Mouse (Mus musculus): ENCODE results near the gene Kcnip4. TPM values are rescaled to one million over a fixed set of nuclear protein-coding genes. Genes with fewer than 3 reads are reported as not detected.
A peak's percentile ranks its signal among the peaks of the same experiment; 100 is the strongest.

The Kcnip4 gene
- polyA plus RNA-seq, 1 experiment from 2014 or later: 21.3 TPM

GRCm38 (mm10) chr5:48606916-48607315, 917.8 kb downstream of the Kcnip4 start:
- Histone ChIP-seq H3K9ac (no peak overlapping the region), H3K9me3 (ENCODE audit: control insufficient read depth, low read length) (no peaks in the 10 kb centered on the region), H3K4me3 (replicated peaks; ENCODE audit: low read length) (no peak overlapping the region), H3K4me2 (replicated peaks) (no peak overlapping the region), H3K36me3 (replicated peaks; ENCODE audit: control insufficient read depth, insufficient read depth) (no peaks in the 10 kb centered on the region), H3K4me1 (replicated peaks; ENCODE audit: control insufficient read depth, insufficient read depth, low read length) (no peaks in the 10 kb centered on the region), H3K27ac (no peak overlapping the region), H3K27me3 (ENCODE audit: control insufficient read depth, insufficient read depth, low read length) (no peaks in the 10 kb centered on the region)
- ATAC-seq (ENCODE audit: low FRiP score) (no peak), DNase-seq (ENCODE audit: low spot score) (no peak)
- 84% methylated on average over 5 of the region's 5 CpGs for WGBS

- no peak overlapping the region for H3K9ac ChIP-seq
- no peaks in the 10 kb centered on the region for H3K9me3 ChIP-seq (ENCODE audit: control insufficient read depth, low read length)
- DNase-seq (ENCODE audit: low spot score) (no peak), ATAC-seq (ENCODE audit: low FRiP score) (no peak)
- no peak overlapping the region for H3K4me3 ChIP-seq (replicated peaks; ENCODE audit: low read length)
- WGBS: 90% methylated on average over 9 of the region's 9 CpGs
- H3K4me1 ChIP-seq (replicated peaks; ENCODE audit: control insufficient read depth, insufficient read depth, low read length): no peaks in the 10 kb centered on the region
- no peaks in the 10 kb centered on the region for H3K27me3 ChIP-seq (ENCODE audit: control insufficient read depth, insufficient read depth, low read length)
- H3K36me3 ChIP-seq (replicated peaks; ENCODE audit: control insufficient read depth, insufficient read depth): no peaks in the 10 kb centered on the region
- no peak overlapping the region for H3K4me2 ChIP-seq (replicated peaks)
- no peak overlapping the region for H3K27ac ChIP-seq
These were observed 918.4 kb downstream of the Kcnip4 start for GRCm38 (mm10) chr5:48606281-48606680.

DNA sequence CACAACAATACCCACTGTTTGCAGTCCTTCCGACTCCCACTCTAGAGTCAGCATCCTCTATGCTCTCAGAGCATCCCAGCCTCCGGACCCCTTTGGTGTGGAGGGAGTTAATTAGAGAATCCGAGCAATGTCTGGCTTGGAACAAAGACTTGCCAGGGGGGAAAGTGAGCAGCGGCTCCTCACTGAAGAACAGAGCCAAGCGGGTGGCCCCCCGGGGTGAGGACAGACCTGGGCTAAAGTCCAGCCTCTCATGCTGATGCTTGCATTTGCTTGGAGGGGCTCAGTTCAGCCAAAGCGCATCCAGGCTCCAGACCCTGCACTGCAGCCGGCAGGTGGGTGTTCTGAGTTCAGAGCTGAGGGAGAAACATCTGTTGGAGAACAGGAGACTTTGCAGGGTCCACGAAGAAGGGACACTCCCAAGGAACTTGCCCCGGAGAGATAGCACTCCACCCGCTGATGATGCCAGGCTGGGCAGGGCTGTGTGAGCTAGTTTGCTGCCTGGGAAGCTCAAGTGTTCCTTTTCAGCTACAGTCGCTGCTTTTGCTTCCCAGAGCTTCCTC, 925.1 kb downstream of the Kcnip4 start:
- no peaks in the 10 kb centered on the region for H3K9me3 ChIP-seq (ENCODE audit: control insufficient read depth, low read length)
- peak overlapping the region; percentile 29 for H3K4me3 ChIP-seq (replicated peaks; ENCODE audit: low read length)
- peak overlapping the region; percentile 36 for H3K9ac ChIP-seq
- H3K27ac ChIP-seq: no peak overlapping the region
- WGBS: under 1% methylated on average over 12 of the region's 12 CpGs
- DNase-seq (ENCODE audit: low spot score) (no peak), ATAC-seq (ENCODE audit: low FRiP score) (peak; percentile 71)
- H3K4me2 ChIP-seq (replicated peaks): peak overlapping the region; percentile 61
- H3K4me1 ChIP-seq (replicated peaks; ENCODE audit: control insufficient read depth, insufficient read depth, low read length): no peaks in the 10 kb centered on the region; the same call in 1 of the 2 replicates
- no peaks in the 10 kb centered on the region for H3K27me3 ChIP-seq (ENCODE audit: control insufficient read depth, insufficient read depth, low read length)
- no peaks in the 10 kb centered on the region for H3K36me3 ChIP-seq (replicated peaks; ENCODE audit: control insufficient read depth, insufficient read depth)

- ATAC-seq (ENCODE audit: low FRiP score) (no peak), DNase-seq (ENCODE audit: low spot score) (no peak)
- H3K4me1 ChIP-seq (replicated peaks; ENCODE audit: control insufficient read depth, insufficient read depth, low read length): no peaks in the 10 kb centered on the region
- no peak overlapping the region for H3K4me3 ChIP-seq (replicated peaks; ENCODE audit: low read length)
- no peaks in the 10 kb centered on the region for H3K36me3 ChIP-seq (replicated peaks; ENCODE audit: control insufficient read depth, insufficient read depth)
- no peaks in the 10 kb centered on the region for H3K9me3 ChIP-seq (ENCODE audit: control insufficient read depth, low read length)
- no peak overlapping the region for H3K27ac ChIP-seq
- H3K27me3 ChIP-seq (ENCODE audit: control insufficient read depth, insufficient read depth, low read length): no peaks in the 10 kb centered on the region
- no peak overlapping the region for H3K9ac ChIP-seq
- no peak overlapping the region for H3K4me2 ChIP-seq (replicated peaks)
These were observed 936.7 kb downstream of the Kcnip4 start for GRCm38 (mm10) chr5:48588014-48588413.

DNA sequence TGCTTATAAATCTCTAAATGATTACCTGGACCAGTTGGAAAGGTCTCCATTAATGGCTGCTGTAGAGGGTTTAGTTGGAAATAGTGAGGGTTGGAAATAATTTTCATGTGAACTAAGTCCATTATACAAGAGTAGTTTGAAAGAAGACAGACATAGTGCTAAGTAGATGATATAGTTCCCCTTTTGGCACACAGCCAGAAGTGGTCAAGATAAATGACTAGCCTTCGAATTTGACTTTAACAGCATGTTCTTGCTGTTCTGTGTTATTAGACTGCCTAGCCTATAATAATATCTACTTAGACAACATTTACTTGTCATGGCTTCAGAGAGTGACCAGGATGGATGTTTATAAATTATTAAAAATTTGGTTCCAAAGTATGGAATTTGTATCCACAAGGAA, 941.3 kb downstream of the Kcnip4 start:
- H3K9ac ChIP-seq: no peak overlapping the region
- no peak overlapping the region for H3K4me3 ChIP-seq (replicated peaks; ENCODE audit: low read length)
- no peak for DNase-seq (ENCODE audit: low spot score)
- no peaks in the 10 kb centered on the region for H3K36me3 ChIP-seq (replicated peaks; ENCODE audit: control insufficient read depth, insufficient read depth)
- no peaks in the 10 kb centered on the region for H3K9me3 ChIP-seq (ENCODE audit: control insufficient read depth, low read length)
- ATAC-seq (ENCODE audit: low FRiP score): no peak
- H3K27ac ChIP-seq: no peak overlapping the region
- no peaks in the 10 kb centered on the region for H3K27me3 ChIP-seq (ENCODE audit: control insufficient read depth, insufficient read depth, low read length)
- no peak overlapping the region for H3K4me2 ChIP-seq (replicated peaks)
- H3K4me1 ChIP-seq (replicated peaks; ENCODE audit: control insufficient read depth, insufficient read depth, low read length): no peaks in the 10 kb centered on the region
- 71% methylated on average over 1 of the region's 1 CpGs for WGBS

GRCm38 (mm10) chr5:48563996-48564587, 960.6 kb downstream of the Kcnip4 start:
- H3K4me3 ChIP-seq (replicated peaks; ENCODE audit: low read length): no peak overlapping the region
- H3K27ac ChIP-seq: no peak overlapping the region
- DNase-seq (ENCODE audit: low spot score) (no peak), ATAC-seq (ENCODE audit: low FRiP score) (no peak)
- no peak overlapping the region for H3K9ac ChIP-seq
- 77% methylated on average over 3 of the region's 3 CpGs for WGBS
- no peak overlapping the region for H3K4me2 ChIP-seq (replicated peaks)
- no peaks in the 10 kb centered on the region for H3K36me3 ChIP-seq (replicated peaks; ENCODE audit: control insufficient read depth, insufficient read depth)
- H3K9me3 ChIP-seq (ENCODE audit: control insufficient read depth, low read length): no peaks in the 10 kb centered on the region
- H3K4me1 ChIP-seq (replicated peaks; ENCODE audit: control insufficient read depth, insufficient read depth, low read length): no peaks in the 10 kb centered on the region
- no peaks in the 10 kb centered on the region for H3K27me3 ChIP-seq (ENCODE audit: control insufficient read depth, insufficient read depth, low read length)

DNA sequence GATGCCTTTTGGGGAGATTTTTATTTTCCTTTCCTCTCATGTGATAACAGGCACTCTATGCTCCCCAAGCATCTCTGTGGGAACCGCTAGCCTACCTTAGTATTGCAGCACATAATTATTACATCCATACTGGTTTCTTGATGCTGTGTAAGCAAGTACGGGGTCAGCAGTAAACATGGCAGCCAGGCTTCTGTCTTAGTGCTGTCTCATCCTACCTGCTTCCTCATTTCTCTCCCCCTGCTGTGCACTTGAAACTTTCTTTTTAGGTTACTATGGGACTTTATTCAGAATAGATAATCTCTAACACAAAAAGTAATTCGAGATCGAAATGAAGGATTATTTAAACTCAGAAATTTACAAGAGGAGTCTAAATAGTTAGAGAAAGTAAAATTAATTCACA, 973.0 kb downstream of the Kcnip4 start:
- no peaks in the 10 kb centered on the region for H3K27me3 ChIP-seq (ENCODE audit: control insufficient read depth, insufficient read depth, low read length)
- H3K27ac ChIP-seq: no peak overlapping the region
- WGBS: 89% methylated on average over 4 of the region's 4 CpGs
- DNase-seq (ENCODE audit: low spot score): no peak
- no peak overlapping the region for H3K4me3 ChIP-seq (replicated peaks; ENCODE audit: low read length)
- H3K4me2 ChIP-seq (replicated peaks): no peak overlapping the region
- H3K9me3 ChIP-seq (ENCODE audit: control insufficient read depth, low read length): no peaks in the 10 kb centered on the region
- no peaks in the 10 kb centered on the region for H3K4me1 ChIP-seq (replicated peaks; ENCODE audit: control insufficient read depth, insufficient read depth, low read length)
- ATAC-seq (ENCODE audit: low FRiP score): no peak
- H3K9ac ChIP-seq: no peak overlapping the region
- no peaks in the 10 kb centered on the region for H3K36me3 ChIP-seq (replicated peaks; ENCODE audit: control insufficient read depth, insufficient read depth)

GRCm38 (mm10) chr5:48545825-48546224, 978.9 kb downstream of the Kcnip4 start:
- Histone ChIP-seq H3K9ac (no peak overlapping the region), H3K36me3 (replicated peaks; ENCODE audit: control insufficient read depth, insufficient read depth) (no peaks in the 10 kb centered on the region), H3K27ac (no peak overlapping the region), H3K4me1 (replicated peaks; ENCODE audit: control insufficient read depth, insufficient read depth, low read length) (peaks cover 8% of the 10 kb centered on the region; the same call in 1 of the 2 replicates), H3K9me3 (ENCODE audit: control insufficient read depth, low read length) (no peaks in the 10 kb centered on the region), H3K4me3 (replicated peaks; ENCODE audit: low read length) (no peak overlapping the region), H3K27me3 (ENCODE audit: control insufficient read depth, insufficient read depth, low read length) (no peaks in the 10 kb centered on the region), H3K4me2 (replicated peaks) (no peak overlapping the region)
- 93% methylated on average over 3 of the region's 3 CpGs for WGBS
- ATAC-seq (ENCODE audit: low FRiP score) (no peak), DNase-seq (ENCODE audit: low spot score) (no peak)

DNA sequence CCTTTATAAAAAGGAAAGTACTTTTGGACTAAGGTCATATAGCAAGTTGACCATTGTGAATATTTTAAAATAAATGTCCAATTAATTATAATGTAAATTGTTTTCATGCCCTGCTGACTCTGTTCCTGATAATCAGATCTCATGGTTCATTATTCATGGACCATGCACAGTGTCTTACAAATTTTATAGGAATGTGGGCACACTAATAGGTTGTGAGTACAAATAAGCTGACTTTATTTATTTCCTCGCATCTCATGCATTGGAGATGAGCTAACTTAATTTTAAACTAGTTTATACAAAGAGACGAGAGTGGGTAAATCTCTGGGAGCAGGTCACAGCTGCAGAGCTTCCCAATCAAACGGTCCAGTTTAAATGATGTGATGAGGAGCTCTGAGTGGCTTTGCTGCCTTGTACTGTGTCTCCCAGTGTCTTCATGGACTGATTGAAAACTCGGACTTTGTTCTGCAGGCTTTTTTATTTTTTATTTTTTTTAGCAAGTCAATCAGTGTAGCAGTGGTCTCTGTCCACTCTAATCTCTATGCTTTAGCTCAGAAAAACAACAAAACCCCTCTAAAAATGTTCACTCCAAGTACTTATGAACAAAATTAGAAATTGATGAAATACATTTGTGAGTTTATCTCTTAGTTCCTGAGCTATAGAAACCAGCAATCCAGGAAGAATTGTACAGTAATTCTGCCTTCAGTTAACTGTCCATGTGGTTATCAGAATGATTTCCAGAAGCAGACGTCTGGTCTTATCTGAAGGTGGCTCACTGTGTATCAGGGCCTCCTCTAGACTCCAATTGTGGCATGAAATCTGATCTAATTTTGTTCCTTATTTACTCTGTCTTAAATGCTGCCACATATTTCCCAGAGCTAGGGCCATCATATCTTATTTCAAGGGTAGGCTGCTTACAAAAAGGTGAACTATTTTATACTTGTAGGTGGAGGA, 979.6 kb downstream of the Kcnip4 start:
- Histone ChIP-seq H3K9me3 (ENCODE audit: control insufficient read depth, low read length) (no peaks in the 10 kb centered on the region), H3K4me1 (replicated peaks; ENCODE audit: control insufficient read depth, insufficient read depth, low read length) (peaks cover 8% of the 10 kb centered on the region; the same call in 1 of the 2 replicates), H3K4me3 (replicated peaks; ENCODE audit: low read length) (no peak overlapping the region), H3K27me3 (ENCODE audit: control insufficient read depth, insufficient read depth, low read length) (no peaks in the 10 kb centered on the region), H3K9ac (no peak overlapping the region), H3K36me3 (replicated peaks; ENCODE audit: control insufficient read depth, insufficient read depth) (no peaks in the 10 kb centered on the region), H3K4me2 (replicated peaks) (no peak overlapping the region), H3K27ac (no peak overlapping the region)
- DNase-seq (ENCODE audit: low spot score) (no peak), ATAC-seq (ENCODE audit: low FRiP score) (0 out of 2 replicates have a peak, but pooled peaks have one; percentile 31)
- 20% methylated on average over 5 of the region's 5 CpGs for WGBS

Measured in hindbrain, embryonic 14.5 days (tissue).